Mouse (Mus musculus): ENCODE data around the gene Mettl25. TPM values are rescaled to one million over a fixed set of nuclear protein-coding genes. Genes with fewer than 3 reads are reported as not detected.

Mettl25 gene
- total RNA-seq, 2 experiments from 2014 or later = 4.7 to 5.5 TPM

DNA sequence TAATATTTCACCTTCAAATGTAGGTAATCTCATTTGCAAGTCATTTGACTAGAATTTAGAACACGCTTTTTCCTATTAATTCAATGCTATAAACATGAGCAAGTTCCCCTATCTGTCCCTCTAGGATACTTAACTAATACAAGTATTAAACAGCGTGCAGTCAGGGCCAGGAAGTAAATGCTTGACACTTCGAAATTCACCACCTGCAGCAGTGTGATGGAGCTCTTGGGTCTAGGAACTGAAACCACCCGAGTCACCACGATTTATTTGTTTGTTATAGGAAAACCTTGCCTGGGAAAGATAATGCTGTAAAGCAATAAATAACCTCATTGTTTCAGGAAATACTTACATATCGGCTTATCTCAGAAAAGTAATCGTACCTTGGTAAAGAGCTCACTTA is 81.1 kb downstream of the Mettl25 start:
- no peak for DNase-seq
- intact Hi-C loops (cut with DNase I) = no loop called here

- intact Hi-C loops (cut with DNase I) = no loop called here
- no peak for DNase-seq
Observed at GRCm38 (mm10) chr10:105753831-105754605, 87.2 kb downstream of the Mettl25 start.

GRCm38 (mm10) chr10:105746019-105746418 is 95.2 kb downstream of the Mettl25 start:
- intact Hi-C loops (cut with DNase I) = no loop called here
- no peak for DNase-seq

DNA sequence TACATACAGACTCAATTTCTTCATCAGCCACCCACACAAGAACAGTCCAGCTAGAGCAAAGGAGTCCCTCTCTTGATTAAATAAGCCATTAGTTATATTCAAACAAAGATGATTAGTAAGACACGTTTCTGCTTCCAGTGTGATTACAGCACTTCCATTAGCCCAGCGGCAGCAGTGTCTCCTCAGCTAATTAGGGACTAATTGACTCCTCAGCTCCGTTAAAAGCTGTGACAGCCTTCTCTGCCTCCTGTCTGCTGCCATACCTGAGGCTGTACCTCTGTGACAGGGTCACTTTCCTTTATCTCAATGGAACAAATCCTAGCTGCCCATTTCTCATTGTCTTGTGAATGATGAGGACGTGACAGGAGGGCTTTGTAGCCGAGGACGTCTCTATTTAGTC is 99.4 kb downstream of the Mettl25 start:
- no peak for DNase-seq
- intact Hi-C loops (cut with DNase I) = no loop called here

GRCm38 (mm10) chr10:105738942-105739341 is 102.2 kb downstream of the Mettl25 start:
- intact Hi-C loops (cut with DNase I) = no loop called here
- DNase-seq = no peak

GRCm38 (mm10) chr10:105727798-105728197 is 113.4 kb downstream of the Mettl25 start:
- DNase-seq = no peak
- intact Hi-C loops (cut with DNase I) = no loop called here

DNA sequence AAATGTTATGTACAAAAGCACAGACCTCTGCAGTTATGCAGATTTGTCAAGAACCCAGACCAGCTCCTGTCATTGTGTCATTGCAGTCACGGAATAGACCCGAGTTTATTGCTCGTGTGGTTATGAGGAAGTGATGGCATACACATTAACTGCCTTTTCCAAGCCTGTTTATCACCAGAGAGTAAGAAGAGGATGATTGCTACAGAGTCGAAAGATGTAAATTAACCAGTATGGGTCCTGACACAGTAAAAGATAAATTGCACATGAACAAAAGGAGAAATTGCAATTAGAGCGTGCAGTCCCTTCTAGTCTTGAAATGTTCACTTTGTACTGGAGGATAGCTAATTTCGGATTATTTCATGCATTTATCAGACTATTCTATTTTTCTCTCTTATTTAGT is 113.8 kb downstream of the Mettl25 start:
- no peak for DNase-seq
- intact Hi-C loops (cut with DNase I) = no loop called here

DNA sequence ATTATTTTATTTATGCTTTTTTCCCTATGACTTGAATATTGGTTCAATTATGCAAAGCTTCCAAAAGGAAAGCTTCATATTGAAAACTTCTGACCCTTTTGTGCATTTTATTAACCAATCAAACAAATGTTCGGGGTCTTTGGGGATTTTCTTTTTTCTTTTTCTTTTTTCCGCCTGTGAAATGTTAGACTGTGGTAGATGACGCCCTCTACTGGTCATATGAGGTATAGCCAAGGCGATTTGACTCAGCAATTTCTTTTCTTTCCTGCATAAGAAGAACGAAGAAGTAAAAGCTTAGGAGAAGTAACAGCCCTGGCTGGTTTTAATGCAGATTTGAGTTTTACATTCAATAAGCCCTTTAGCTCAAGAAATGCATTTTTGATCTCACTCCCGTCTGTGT is 126.3 kb downstream of the Mettl25 start:
- peak in 1 of 2 experiments; percentile 21 for DNase-seq
- intact Hi-C loops (cut with DNase I) = loop anchor here (10.0 kb wide), 1 partner anchor 140 kb away; the partner anchor contains the start of gene Tmtc2

DNA sequence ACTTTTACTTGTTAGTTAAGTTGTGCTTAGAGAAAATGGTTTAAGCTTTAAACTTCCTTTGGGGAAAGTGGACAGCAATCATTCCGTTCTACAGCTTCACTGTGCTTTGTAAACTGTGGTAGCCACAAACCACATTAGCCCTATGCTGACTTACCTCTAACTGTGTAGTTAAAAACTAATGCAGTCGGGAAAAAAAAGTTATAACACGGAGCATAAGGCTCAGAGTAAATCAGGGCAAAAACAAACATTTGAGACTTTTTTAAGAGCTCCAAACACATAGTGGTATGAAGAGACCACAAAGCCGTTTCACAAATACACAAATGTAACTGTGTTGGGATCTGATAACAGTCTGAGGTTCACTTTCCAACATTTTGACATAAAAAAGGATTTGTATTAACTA is 126.8 kb downstream of the Mettl25 start:
- intact Hi-C loops (cut with DNase I) = loop anchor here (10.0 kb wide), 1 partner anchor 140 kb away; the partner anchor contains the start of gene Tmtc2

DNA sequence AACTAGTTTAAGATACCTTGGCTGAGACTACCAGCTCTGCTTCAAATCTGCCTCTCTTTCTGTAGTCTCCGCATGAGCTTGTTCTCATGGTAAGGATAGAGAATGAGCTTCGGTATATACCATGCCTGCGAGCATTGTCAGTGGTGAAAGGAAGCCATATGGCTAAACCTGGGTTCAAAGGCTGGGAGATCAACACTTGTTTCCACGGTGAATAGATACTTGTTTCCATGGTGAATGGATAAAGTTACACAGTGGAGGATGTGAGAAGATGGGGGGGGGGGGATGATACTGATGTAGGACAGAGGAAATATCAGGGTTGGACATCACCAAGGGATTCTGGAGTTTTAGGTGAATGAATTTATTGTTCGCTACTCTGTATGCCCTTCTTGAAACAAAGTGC is 128.0 kb downstream of the Mettl25 start:
- DNase-seq = no peak
- intact Hi-C loops (cut with DNase I) = loop anchor here (10.0 kb wide), 1 partner anchor 138 kb away; the partner anchor contains the start of gene Tmtc2

More for the DNA sequence above, 126.8 kb downstream of the Mettl25 start:
- DNase-seq = no peak

Other genes starting within 250 kb of the Mettl25 start
- 1 to 10 TPM; 9.7 to 9.8 TPM for gene Ccdc59, start 313 bp downstream of the Mettl25 start, total RNA-seq (2021)